Mouse (Mus musculus): ENCODE measurements around the gene Olfr70.

The Olfr70 gene

GRCm38 (mm10) chr4:43700707-43701106 lies at the start of gene Olfr70:
Gene Olfr70 (minus strand): TSS chr4:43700807.
- DNase-seq (ENCODE audit: low spot score in 2 of 2): no peak

DNA sequence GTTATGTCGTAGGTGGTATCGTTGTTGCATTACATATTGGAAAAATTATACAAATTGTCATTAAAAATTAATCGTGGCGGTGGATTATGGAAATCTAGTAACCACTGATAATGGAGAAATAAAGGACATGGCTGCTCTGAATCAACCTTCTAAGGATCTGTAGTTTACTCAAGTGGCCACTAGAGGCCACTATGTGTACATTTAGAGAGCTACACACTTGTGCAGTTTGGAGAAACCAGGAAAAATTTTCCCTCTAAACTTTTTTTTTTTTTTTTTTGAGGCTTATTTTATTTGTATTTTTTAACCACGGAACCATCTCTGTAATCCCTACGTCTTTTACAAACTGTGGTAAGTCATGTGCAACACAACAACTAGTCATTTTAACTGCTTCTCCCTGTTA lies 44.6 kb upstream of the Olfr70 start:
- peak in 1 of 2 experiments; percentile 42 for DNase-seq (ENCODE audit: low spot score in 2 of 2)

GRCm38 (mm10) chr4:43743099-43743498 lies 42.5 kb upstream of the Olfr70 start:
- no peak for DNase-seq (ENCODE audit: low spot score in 2 of 2)

DNA sequence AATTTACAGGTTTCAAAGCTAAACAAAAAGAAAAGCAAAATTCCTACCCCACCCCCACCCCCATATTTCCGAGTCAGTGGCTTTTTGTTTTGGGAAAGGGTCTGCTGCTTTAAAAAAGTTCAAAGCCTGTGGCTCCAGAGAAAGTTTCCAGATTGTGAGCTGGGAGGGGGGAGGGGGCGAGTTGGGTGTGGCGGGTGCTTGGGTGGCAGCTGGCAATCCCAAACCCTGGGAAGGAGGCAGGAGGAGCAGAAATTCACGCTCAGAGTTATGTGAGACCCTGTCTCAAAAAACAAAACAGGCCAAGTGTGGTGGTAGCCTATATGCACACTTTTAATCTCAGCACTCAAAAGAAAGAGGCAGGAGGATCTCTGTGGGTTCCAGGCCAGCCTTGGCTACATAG lies 42.0 kb upstream of the Olfr70 start:
- no peak for DNase-seq (ENCODE audit: low spot score in 2 of 2)

DNA sequence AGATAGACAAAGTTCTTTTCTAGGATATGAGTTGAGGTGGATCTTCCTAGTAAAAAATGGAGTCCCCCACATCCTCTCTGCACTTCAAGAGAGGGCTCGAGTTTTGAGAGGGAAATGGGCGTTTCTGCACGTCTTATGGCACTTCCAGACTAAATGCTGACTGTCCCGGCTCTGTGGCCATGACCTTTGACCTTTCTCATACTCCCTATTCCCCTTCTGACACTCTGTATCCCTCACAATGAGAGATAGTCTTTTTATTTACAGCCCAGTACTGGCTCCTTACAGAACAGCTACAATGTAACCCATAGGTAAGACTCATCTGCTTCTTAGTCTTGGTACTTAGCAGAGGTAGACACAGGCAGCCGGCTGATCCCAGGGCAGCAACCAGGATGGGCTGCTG lies 40.9 kb upstream of the Olfr70 start:
- no peak for DNase-seq (ENCODE audit: low spot score in 2 of 2)

DNA sequence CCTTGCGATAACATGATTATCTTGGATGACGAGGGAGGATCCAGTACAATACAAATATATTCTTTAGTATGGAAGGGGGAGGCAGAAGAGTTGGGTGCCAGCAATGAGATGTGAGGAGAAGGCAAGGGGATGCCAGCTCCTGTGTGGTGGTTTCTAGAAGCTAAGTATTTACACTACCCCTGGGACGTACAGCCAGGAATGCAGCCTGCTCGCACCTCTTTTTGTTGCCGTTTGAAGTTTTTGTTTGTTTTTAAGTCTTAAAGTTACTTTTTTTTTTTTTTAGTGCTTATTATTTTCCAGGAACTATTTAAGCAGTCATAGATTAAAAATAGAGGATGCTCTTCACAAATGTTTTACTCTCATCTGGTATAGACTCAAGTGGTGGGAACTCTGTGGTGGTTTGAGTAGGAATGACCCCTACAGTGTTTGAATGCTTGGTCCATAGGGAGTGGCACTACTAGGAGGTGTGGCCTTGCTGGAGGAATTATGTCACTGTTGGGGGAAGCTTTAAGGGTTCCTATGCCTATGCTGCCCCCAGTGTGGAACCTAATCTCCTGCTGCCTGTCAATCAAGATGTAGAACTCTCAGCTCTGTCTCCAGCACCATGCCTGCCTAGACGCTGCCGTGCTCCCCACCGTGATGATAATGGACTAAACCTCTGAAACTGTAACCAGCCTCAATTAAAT lies 38.5 kb upstream of the Olfr70 start:
- DNase-seq (ENCODE audit: low spot score in 2 of 2): no peak

- no peak for DNase-seq (ENCODE audit: low spot score in 2 of 2)
These were observed 36.5 kb upstream of the Olfr70 start for GRCm38 (mm10) chr4:43737144-43737543.

GRCm38 (mm10) chr4:43733186-43733585 lies 32.6 kb upstream of the Olfr70 start:
- DNase-seq (ENCODE audit: low spot score in 2 of 2): peak; percentile 39 to 54

DNA sequence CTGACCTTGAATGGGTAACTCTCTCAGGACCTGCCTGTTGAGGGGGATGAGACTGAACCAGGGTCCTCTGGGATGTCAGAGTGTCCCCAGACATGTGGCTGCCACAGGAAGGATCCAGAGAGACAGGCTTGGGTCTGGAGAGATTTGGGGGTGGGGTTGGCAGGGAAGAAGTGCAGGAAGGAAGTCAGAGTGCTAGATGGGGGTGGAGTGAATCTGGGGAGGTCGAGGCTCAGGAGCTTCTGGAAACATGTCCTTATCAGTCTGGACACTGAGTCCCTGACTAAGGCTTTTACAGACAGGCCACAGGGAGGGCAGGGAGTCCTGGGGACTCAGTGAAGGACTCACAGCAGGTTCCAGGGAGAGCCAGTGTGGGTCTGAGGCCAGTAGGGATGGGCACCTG lies 31.6 kb upstream of the Olfr70 start:
- DNase-seq (ENCODE audit: low spot score in 2 of 2): peak; percentile 46 to 47

DNA sequence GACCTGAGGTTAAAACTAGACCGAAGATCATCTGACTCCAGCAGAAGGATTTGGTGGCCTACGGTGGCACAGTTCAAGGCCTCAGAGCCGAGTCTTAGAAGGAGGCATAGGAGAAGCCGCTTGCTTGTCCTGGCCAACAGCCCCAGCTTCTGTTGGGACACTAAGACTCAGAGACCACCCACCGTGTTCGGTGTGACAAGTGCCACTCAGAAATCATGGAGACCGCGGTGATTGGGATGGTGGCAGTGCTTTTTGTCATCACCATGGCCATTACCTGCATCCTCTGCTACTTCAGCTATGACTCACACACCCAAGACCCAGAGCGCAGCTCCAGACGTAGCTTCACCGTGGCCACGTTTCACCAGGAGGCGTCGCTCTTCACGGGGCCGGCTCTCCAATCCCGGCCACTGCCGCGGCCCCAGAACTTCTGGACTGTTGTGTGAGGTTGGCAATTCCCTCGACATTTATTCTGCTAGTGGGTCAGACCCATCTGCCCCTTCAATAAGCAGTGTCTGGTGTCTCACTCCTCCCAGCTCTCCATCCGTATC lies 30.2 kb upstream of the Olfr70 start:
- peak; percentile 32 to 55 for DNase-seq (ENCODE audit: low spot score in 2 of 2)

GRCm38 (mm10) chr4:43729794-43730550 lies 29.4 kb upstream of the Olfr70 start, which contains the start of gene Spaar:
Gene Spaar (plus strand): TSS chr4:43730034.
- DNase-seq (ENCODE audit: low spot score in 2 of 2): peak; percentile 89 to 94

DNA sequence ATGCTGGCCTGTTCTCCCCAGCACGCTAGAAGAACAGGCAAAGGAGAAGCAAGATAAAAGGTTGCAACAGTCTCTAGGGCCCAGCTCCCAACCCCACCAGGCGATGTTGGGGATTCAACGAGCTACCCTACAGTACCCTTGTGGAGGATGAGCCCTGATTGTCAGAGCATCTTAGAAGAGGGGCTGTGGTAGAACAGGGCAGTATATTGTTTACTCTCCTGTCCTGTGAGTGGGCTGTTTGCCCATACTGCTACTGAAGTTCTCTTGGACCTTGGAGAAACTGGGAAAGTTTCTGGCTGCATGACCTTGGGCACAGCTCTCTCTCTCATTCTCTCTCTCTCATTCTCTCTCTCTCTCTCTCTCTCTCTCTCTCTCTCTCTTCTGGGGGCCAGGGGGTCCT lies 28.5 kb upstream of the Olfr70 start:
- DNase-seq (ENCODE audit: low spot score in 2 of 2): peak in 1 of 2 experiments; percentile 41

- DNase-seq (ENCODE audit: low spot score in 2 of 2): peak; percentile 92 to 96
These were observed 28.0 kb upstream of the Olfr70 start for GRCm38 (mm10) chr4:43728576-43728954.

GRCm38 (mm10) chr4:43727718-43728575 lies 27.3 kb upstream of the Olfr70 start:
- DNase-seq (ENCODE audit: low spot score in 2 of 2): no peak

- DNase-seq (ENCODE audit: low spot score in 2 of 2): peak; percentile 93 to 97
These were observed 26.4 kb upstream of the Olfr70 start, which contains the start of gene Hrct1 for GRCm38 (mm10) chr4:43726995-43727394. Gene Hrct1 (plus strand): TSS chr4:43727188.

DNA sequence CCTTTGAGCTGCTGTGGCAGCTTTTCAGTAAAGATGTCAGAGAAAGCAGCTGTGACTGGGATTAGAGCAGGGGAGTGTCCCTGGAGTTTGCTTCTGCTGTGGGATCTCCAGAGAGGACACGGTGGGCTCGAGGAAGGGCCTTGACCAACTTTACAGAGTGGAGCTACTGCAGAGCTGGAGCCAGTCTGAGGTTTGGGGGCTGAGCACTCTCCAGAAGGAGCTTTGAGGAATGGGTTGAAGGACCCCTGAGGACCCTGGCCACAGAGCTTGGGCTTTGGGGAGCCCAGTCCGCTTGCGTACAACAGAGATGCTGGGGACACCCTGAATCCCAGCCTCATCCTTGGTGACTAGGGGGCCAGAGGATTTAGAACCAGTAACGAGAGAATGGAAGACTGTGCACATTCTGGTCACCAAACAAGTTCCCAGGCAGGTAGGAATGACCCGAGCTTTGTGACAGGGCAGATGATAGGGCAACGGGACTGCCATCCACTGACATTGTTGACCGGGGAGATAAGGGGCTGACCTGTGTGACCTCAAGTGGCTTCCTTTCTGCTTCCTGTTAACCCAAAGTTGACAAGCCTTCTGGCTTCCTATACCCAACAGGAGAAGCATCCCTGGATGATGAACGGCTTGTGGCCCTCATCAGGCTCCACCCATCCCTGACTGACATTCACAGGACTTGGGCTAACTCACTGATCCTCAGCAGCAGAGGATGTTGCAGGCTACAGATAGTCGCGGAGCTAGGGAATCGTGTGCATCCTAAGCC lies 25.8 kb upstream of the Olfr70 start:
- DNase-seq (ENCODE audit: low spot score in 2 of 2): no peak

- peak in 1 of 2 experiments; percentile 61 for DNase-seq (ENCODE audit: low spot score in 2 of 2)
These were observed 24.2 kb upstream of the Olfr70 start for GRCm38 (mm10) chr4:43724764-43725163.

DNA sequence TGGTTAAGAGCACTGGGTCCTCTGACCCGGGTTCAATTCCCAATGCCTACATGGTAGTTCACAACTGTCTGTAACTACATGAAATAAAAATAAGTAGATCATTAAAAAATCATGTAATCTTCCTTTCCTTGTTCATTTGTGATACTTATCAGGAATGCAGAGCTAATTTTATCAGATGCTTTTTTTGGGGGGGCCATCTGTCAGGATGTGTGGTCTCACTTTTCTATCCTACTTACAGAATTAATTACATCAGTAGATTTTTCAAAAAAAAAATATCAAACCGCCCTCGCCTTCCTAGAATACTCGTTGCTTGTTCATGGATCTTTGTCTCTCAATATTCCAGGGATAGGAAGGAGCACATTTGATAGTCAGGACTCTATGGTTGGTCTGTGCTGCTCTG lies 21.6 kb upstream of the Olfr70 start:
- no peak for DNase-seq (ENCODE audit: low spot score in 2 of 2)

DNA sequence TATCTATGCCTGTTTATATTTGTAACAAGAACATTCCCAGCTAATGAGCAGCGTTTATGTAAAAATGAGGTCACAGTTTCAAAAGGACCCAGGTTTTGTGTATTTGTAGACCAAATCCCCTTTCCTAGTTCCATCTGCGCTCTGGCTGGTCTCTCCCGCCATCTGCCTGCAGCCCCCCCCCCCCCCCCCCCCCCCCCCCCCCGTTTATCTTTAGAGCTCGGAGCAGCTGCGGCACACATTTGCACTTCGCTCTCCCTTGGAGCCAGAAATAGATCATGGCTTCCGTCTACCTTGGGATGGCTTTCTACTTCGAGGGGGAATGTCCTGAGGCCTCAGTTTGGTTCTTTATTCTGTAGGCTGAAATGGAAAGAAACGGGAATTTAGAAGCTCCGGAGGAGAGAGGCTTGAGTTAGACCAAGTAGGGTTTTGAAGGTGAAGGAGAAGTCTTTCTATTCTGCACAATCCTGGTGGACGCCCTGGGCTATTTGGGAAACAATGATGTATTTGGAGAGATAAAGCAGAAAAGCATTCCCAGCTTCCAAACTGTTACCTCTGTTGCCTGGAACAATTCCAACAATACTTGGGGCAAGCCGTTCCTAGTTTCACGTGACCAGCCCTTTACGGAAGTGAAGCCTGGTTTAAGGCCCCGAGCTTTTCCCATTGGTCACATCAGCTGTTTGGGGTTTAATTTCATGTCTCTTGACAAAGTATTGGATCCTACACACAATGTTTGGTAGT lies 20.1 kb upstream of the Olfr70 start:
- no peak for DNase-seq (ENCODE audit: low spot score in 2 of 2)

- DNase-seq (ENCODE audit: low spot score in 2 of 2): no peak
These were observed 13.1 kb upstream of the Olfr70 start for GRCm38 (mm10) chr4:43713652-43714219.

Measured in heart, adult 9 months (tissue).